Mouse (Mus musculus): ENCODE measurements at regions not wholly inside any gene's neighbourhood (a gene's known extent, or its start where the extent isn't known, plus 50 kb on each side); places are given as distances from the start of the nearest gene placed in this dataset.

DNA sequence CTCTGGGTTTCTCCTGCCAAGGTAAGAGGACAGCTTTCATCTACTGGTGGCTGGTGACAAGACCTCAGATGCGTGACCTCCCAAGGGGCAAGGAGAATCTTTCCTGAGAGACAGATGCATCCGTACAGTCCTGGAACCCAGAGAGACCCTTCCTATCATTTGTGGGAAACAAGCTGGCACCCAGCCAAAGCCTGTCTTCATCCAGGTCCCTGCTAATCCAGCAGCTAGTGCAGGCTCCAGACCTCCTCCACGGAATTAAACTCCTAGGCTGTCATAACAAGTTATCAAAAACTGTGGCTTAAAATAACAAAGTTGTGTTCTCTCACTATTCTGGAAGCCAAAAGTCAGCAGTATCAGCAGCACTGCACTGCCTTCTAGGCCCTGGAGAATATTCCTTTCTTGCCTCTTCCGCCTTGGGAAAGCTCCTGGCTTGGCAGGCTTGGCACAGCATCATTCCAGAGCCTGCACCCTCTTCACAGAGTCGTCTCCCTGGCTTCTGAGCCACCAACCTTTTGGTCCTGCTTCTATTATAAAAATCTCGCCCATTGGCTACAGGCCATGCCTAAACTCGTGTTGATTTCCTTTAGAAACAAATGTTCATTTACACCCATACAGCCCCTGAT lies 113.3 kb upstream of the Slc22a22 start:
- no peaks in the 10 kb centered on the region for H3K79me3 ChIP-seq (ENCODE audit: low read depth)
- no peaks in the 10 kb centered on the region for H3K36me3 ChIP-seq (ENCODE audit: control insufficient read depth, insufficient read depth)
- no peak overlapping the region for H3K4me3 ChIP-seq (ENCODE audit: insufficient read depth, poor library complexity, severe bottlenecking)
- no peak overlapping the region for H3ac ChIP-seq (ENCODE audit: control insufficient read depth, insufficient read length, low read depth)
- TF ChIP-seq CTCF (IDR thresholded peaks at IDR 0.05; ENCODE audit: control insufficient read depth, insufficient read depth, insufficient read length) (no peak), FOSL1 (IDR thresholded peaks at IDR 0.05; ENCODE audit: insufficient read depth, low read length, poor library complexity, severe bottlenecking) (no peak), MYOD1 (IDR thresholded peaks at IDR 0.05; ENCODE audit: control insufficient read depth, insufficient read length, low read depth) (no peak), MAX (IDR thresholded peaks at IDR 0.05) (no peak)
- H3K79me2 ChIP-seq (ENCODE audit: control insufficient read depth, insufficient read depth) = no peaks in the 10 kb centered on the region
- H3K27me3 ChIP-seq (ENCODE audit: control insufficient read depth, insufficient read depth, insufficient read length) = no peaks in the 10 kb centered on the region

DNA sequence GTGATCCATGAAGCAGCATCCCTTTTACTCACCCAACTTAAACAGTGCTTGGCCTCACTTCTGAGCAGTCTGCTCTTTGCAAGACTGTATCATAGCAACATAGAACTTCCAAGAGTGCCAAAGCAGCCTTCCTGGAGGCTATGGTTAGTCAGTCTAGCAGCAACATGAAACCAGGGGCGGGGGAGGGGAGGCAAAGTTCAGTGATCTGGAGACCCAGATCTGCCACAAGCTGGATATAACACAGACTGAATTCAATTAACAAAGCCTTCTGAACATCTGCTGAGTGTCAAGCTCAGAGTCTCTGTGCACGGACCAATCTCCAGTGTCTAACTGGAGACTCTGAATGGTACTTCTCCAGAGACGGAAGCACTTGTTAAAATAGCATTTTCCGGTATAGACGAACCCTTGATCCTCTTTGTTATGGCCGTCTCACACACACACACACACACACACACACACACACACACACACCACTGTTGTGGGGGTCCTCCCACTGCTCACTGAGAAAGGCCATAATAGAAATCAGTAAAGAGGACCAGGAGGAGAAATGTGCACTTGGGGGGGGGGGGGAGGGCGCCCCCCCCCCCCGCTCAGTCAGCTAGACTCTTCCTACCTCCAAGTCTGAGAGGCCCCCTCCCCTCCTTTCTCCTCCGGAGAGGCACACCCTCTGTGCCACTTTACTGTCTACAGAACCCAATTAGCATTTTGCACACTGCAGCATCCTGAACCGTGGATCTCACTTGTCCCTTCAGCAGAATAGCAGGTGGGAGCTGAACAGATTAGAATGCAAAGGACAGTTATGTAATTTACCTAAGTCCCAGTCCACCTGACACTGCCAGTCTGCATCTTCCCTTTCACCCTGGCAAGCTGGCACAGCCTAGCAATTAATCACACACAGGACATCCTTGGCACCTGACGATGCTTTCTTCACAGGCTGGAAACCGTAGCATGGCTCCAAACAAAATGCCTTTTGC lies 112.3 kb upstream of the Slc22a22 start:
- TF ChIP-seq MYOD1 (IDR thresholded peaks at IDR 0.05; ENCODE audit: control insufficient read depth, insufficient read length, low read depth) = no peak
- H3K79me3 ChIP-seq (ENCODE audit: low read depth) = no peaks in the 10 kb centered on the region
- no peak overlapping the region for H3K4me3 ChIP-seq (ENCODE audit: insufficient read depth, poor library complexity, severe bottlenecking)
- H3K27me3 ChIP-seq (ENCODE audit: control insufficient read depth, insufficient read depth, insufficient read length) = no peaks in the 10 kb centered on the region
- H3K79me2 ChIP-seq (ENCODE audit: control insufficient read depth, insufficient read depth) = no peaks in the 10 kb centered on the region
- H3ac ChIP-seq (ENCODE audit: control insufficient read depth, insufficient read length, low read depth) = no peak overlapping the region
- H3K36me3 ChIP-seq (ENCODE audit: control insufficient read depth, insufficient read depth) = no peaks in the 10 kb centered on the region

DNA sequence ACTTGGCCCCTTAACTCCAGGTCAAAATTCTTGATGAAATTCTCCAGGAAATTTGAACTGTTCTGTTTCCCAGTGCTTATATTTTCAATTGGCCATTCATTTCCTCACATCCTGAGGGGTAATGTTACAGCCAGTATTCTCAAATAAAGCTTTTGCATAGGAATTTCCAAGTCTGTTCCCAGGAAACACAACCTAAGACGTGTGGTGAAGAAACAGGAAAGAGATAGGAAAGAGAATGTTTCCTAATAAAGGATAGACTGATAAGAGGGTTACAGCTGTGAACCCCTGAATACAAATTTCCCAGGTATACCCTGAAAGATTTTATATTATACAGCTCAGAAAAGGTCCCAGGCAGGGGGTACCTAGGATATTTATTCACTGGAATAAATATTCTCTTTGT lies 108.0 kb upstream of the Slc22a22 start:
- Histone ChIP-seq H3K79me2 (ENCODE audit: control insufficient read depth, insufficient read depth) (no peaks in the 10 kb centered on the region), H3K27me3 (ENCODE audit: control insufficient read depth, insufficient read depth, insufficient read length) (no peaks in the 10 kb centered on the region), H3K79me3 (ENCODE audit: low read depth) (no peaks in the 10 kb centered on the region), H3K36me3 (ENCODE audit: control insufficient read depth, insufficient read depth) (no peaks in the 10 kb centered on the region), H3ac (ENCODE audit: control insufficient read depth, insufficient read length, low read depth) (no peak overlapping the region), H3K4me3 (ENCODE audit: insufficient read depth, poor library complexity, severe bottlenecking) (no peak overlapping the region)
- no peak for TF ChIP-seq MAX (IDR thresholded peaks at IDR 0.05)
- no peak for TF ChIP-seq MYOG (IDR thresholded peaks at IDR 0.05; ENCODE audit: control insufficient read depth, extremely low read depth, insufficient read length)
- no peak for TF ChIP-seq CTCF (IDR thresholded peaks at IDR 0.05; ENCODE audit: control insufficient read depth, insufficient read depth, insufficient read length)
- no peak for TF ChIP-seq CEBPB (IDR thresholded peaks at IDR 0.05; ENCODE audit: low read depth)
- TF ChIP-seq FOSL1 (IDR thresholded peaks at IDR 0.05; ENCODE audit: insufficient read depth, low read length, poor library complexity, severe bottlenecking) = no peak
- no peak for TF ChIP-seq USF1 (IDR thresholded peaks at IDR 0.05; ENCODE audit: low read depth)
- TF ChIP-seq MYOD1 (IDR thresholded peaks at IDR 0.05; ENCODE audit: control insufficient read depth, insufficient read length, low read depth) = no peak

DNA sequence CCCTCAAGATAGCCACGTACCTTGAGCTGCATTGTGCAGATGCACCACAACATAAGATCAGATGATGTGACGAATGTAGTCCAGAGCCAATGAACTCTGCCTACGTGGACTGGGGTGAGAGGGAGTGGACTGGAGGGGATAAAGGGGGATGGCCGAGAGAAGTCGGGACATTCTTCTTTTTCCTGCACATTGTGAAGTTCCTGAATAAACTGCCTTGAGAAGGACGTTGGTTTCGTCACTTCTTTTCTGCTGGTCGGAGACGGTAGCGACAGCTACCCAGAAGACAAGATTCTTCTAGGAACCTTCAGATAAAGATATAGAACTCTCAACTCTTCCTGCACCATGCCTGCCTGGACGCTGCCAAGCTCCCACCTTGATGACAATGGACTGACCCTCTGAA lies 107.1 kb upstream of the Slc22a22 start:
- Histone ChIP-seq H3K79me3 (ENCODE audit: low read depth) (no peaks in the 10 kb centered on the region), H3K36me3 (ENCODE audit: control insufficient read depth, insufficient read depth) (no peaks in the 10 kb centered on the region), H3K27me3 (ENCODE audit: control insufficient read depth, insufficient read depth, insufficient read length) (no peaks in the 10 kb centered on the region), H3K79me2 (ENCODE audit: control insufficient read depth, insufficient read depth) (no peaks in the 10 kb centered on the region), H3K4me3 (ENCODE audit: insufficient read depth, poor library complexity, severe bottlenecking) (no peak overlapping the region), H3ac (ENCODE audit: control insufficient read depth, insufficient read length, low read depth) (no peak overlapping the region)
- TF ChIP-seq CTCF (IDR thresholded peaks at IDR 0.05; ENCODE audit: control insufficient read depth, insufficient read depth, insufficient read length) (no peak), MYOD1 (IDR thresholded peaks at IDR 0.05; ENCODE audit: control insufficient read depth, insufficient read length, low read depth) (no peak), CEBPB (IDR thresholded peaks at IDR 0.05; ENCODE audit: low read depth) (no peak), FOSL1 (IDR thresholded peaks at IDR 0.05; ENCODE audit: insufficient read depth, low read length, poor library complexity, severe bottlenecking) (no peak), MAX (IDR thresholded peaks at IDR 0.05) (no peak), MYOG (IDR thresholded peaks at IDR 0.05; ENCODE audit: control insufficient read depth, extremely low read depth, insufficient read length) (no peak), USF1 (IDR thresholded peaks at IDR 0.05; ENCODE audit: low read depth) (no peak)

DNA sequence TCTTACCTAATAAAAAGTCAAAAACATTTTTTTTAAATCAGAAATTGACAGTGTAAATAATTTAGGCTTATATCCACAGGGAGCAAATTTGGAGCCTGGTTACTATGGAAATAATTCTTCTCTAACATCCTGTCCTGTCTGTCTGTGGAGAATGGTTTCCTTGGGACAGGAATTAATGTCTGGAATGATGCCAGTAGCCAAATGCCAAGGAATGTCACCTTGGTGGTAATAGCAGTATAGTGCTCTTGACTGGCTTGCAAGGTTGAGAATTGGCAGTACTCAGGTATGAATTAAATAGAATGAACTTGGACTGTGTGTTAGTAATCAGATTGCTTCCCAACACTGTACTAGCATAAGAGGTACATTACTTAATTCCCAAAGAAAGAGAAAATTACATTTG lies 103.8 kb upstream of the Slc22a22 start:
- H3K36me3 ChIP-seq (ENCODE audit: control insufficient read depth, insufficient read depth) = no peaks in the 10 kb centered on the region

More for the DNA sequence above, 103.8 kb upstream of the Slc22a22 start:
- no peak for TF ChIP-seq USF1 (IDR thresholded peaks at IDR 0.05; ENCODE audit: low read depth)
- no peak for TF ChIP-seq MYOD1 (IDR thresholded peaks at IDR 0.05; ENCODE audit: control insufficient read depth, insufficient read length, low read depth)
- no peak for TF ChIP-seq CTCF (IDR thresholded peaks at IDR 0.05; ENCODE audit: control insufficient read depth, insufficient read depth, insufficient read length)
- TF ChIP-seq FOSL1 (IDR thresholded peaks at IDR 0.05; ENCODE audit: insufficient read depth, low read length, poor library complexity, severe bottlenecking) = no peak
- TF ChIP-seq CEBPB (IDR thresholded peaks at IDR 0.05; ENCODE audit: low read depth) = no peak
- no peak for TF ChIP-seq MAX (IDR thresholded peaks at IDR 0.05)
- TF ChIP-seq MYOG (IDR thresholded peaks at IDR 0.05; ENCODE audit: control insufficient read depth, extremely low read depth, insufficient read length) = no peak
- Histone ChIP-seq H3K79me3 (ENCODE audit: low read depth) (no peaks in the 10 kb centered on the region), H3K4me3 (ENCODE audit: insufficient read depth, poor library complexity, severe bottlenecking) (no peak overlapping the region), H3K79me2 (ENCODE audit: control insufficient read depth, insufficient read depth) (no peaks in the 10 kb centered on the region), H3K27me3 (ENCODE audit: control insufficient read depth, insufficient read depth, insufficient read length) (peaks cover 3% of the 10 kb centered on the region), H3ac (ENCODE audit: control insufficient read depth, insufficient read length, low read depth) (no peak overlapping the region)

Measured in C2C12 (cell line).